Mouse (Mus musculus) liver, embryonic 15.5 days (tissue): ENCODE results near the gene 4933414I15Rik. TPM values are rescaled to one million over a fixed set of nuclear protein-coding genes. Genes with fewer than 3 reads are reported as not detected.
A peak's percentile ranks its signal among the peaks of the same experiment; 100 is the strongest.

ENCODE experiments used
- ATAC-seq: fragments of 200-750 bp; cut with Nextera tagmentation; 2 replicates; pipeline ENCODE4 v1.8.0; 2017; ENCODE audit warnings: moderate number of reproducible peaks, mild to moderate bottlenecking, moderate library complexity; ENCODE audit not compliant: insufficient read depth
- H3K27ac ChIP-seq: fragments of 300-500 bp; sonication (generic); replicated peaks from 2 replicates; pipeline ENCODE4 v1.5.1; 2015; ENCODE audit warnings: mild to moderate bottlenecking, inconsistent platforms
- H3K27me3 ChIP-seq: fragments of 300-500 bp; sonication (generic); 2 replicates; pipeline ENCODE4 v1.6.1; 2015; ENCODE audit warnings: mild to moderate bottlenecking, inconsistent platforms
- H3K36me3 ChIP-seq: fragments of 300-500 bp; sonication (generic); replicated peaks from 2 replicates; pipeline ENCODE4 v1.6.1; 2015; ENCODE audit warnings: moderate library complexity, mild to moderate bottlenecking, inconsistent platforms
- H3K4me1 ChIP-seq: fragments of 300-500 bp; sonication (generic); replicated peaks from 2 replicates; pipeline ENCODE4 v1.6.1; 2015; ENCODE audit warnings: inconsistent platforms
- H3K4me2 ChIP-seq: fragments of 300-500 bp; sonication (generic); 2 replicates; pipeline ENCODE4 v1.6.1; 2015; ENCODE audit warnings: moderate library complexity, mild to moderate bottlenecking, inconsistent platforms
- H3K4me3 ChIP-seq: fragments of 300-500 bp; sonication (generic); replicated peaks from 2 replicates; pipeline ENCODE4 v1.5.1; 2015; ENCODE audit warnings: mild to moderate bottlenecking, inconsistent platforms
- H3K9ac ChIP-seq: fragments of 300-500 bp; sonication (generic); 2 replicates; pipeline ENCODE4 v1.6.1; 2015; ENCODE audit warnings: moderate library complexity, mild to moderate bottlenecking, inconsistent platforms
- H3K9me3 ChIP-seq: fragments of 300-500 bp; sonication (generic); replicated peaks from 2 replicates; pipeline ENCODE4 v1.6.1; 2016; ENCODE audit warnings: inconsistent platforms
- WGBS: fragments of 180-500 bp; shearing (Covaris S2); methylation state at CpG from one replicate; pipeline ENCODE4 v1.1.7; 2015; ENCODE audit warnings: mixed read lengths; ENCODE audit not compliant: insufficient replicate concordance; 5-methylcytosine and 5-hydroxymethylcytosine counted together
- polyA plus RNA-seq: library from polyadenylated mRNA; unstranded; fragments of >200 nt; fragmentation: Nextera tagmentation; extraction: Ambion mirVana; gene quantifications from 2 replicates; pipeline ENCODE4 v1.2.1, GENCODE M21; 2015

The 4933414I15Rik gene
- not detected in 2 replicates for polyA plus RNA-seq

GRCm38 (mm10) chr11:50943506-50943905, at the start of gene 4933414I15Rik:
TSS of gene 4933414I15Rik (minus strand) at chr11:50943765.
- Histone ChIP-seq H3K9me3 (no peaks in the 10 kb centered on the region), H3K4me3 (no peak within 1 kb of the TSS), H3K9ac (no peak within 1 kb of the TSS), H3K36me3 (no peaks in the 10 kb centered on the region), H3K4me2 (no peak within 1 kb of the TSS), H3K27ac (no peak within 1 kb of the TSS), H3K27me3 (no peaks in the 10 kb centered on the region), H3K4me1 (no peaks in the 10 kb centered on the region)
- ATAC-seq = no peak
- WGBS = 65% methylated on average over 14 of the region's 14 CpGs

- Histone ChIP-seq H3K9me3 (no peaks in the 10 kb centered on the region), H3K4me3 (no peak within 1 kb of the TSS), H3K4me2 (no peak within 1 kb of the TSS), H3K36me3 (no peaks in the 10 kb centered on the region), H3K27me3 (no peaks in the 10 kb centered on the region), H3K4me1 (no peaks in the 10 kb centered on the region), H3K27ac (no peak within 1 kb of the TSS), H3K9ac (no peak within 1 kb of the TSS)
- WGBS = 42% methylated on average over 5 of the region's 5 CpGs
- no peak for ATAC-seq
Measured at GRCm38 (mm10) chr11:50981667-50982066, 38.1 kb upstream of the 4933414I15Rik start, which contains the start of gene Olfr1377. TSS of gene Olfr1377 (plus strand) at chr11:50981967.

- WGBS = 64% methylated on average over 4 of the region's 4 CpGs
- no peak overlapping the region for H3K9ac ChIP-seq
Measured at GRCm38 (mm10) chr11:50977216-50977615, 33.7 kb upstream of the 4933414I15Rik start.

GRCm38 (mm10) chr11:50966230-50966629, 22.7 kb upstream of the 4933414I15Rik start, which contains the start of gene Olfr1378:
TSS of gene Olfr1378 (plus strand) at chr11:50966530.
- Histone ChIP-seq H3K4me2 (no peak within 1 kb of the TSS), H3K4me3 (no peak within 1 kb of the TSS), H3K9me3 (no peaks in the 10 kb centered on the region), H3K36me3 (no peaks in the 10 kb centered on the region), H3K27me3 (no peaks in the 10 kb centered on the region), H3K9ac (no peak within 1 kb of the TSS), H3K27ac (no peak within 1 kb of the TSS), H3K4me1 (no peaks in the 10 kb centered on the region)
- 71% methylated on average over 11 of the region's 11 CpGs for WGBS
- no peak for ATAC-seq

More at GRCm38 (mm10) chr11:50977216-50977615, 33.7 kb upstream of the 4933414I15Rik start:
- no peak overlapping the region for H3K4me2 ChIP-seq
- no peaks in the 10 kb centered on the region for H3K9me3 ChIP-seq
- ATAC-seq = no peak
- H3K4me3 ChIP-seq = no peak overlapping the region
- H3K27me3 ChIP-seq = no peaks in the 10 kb centered on the region
- no peak overlapping the region for H3K27ac ChIP-seq
- no peaks in the 10 kb centered on the region for H3K36me3 ChIP-seq
- no peaks in the 10 kb centered on the region for H3K4me1 ChIP-seq

- H3K9me3 ChIP-seq = no peaks in the 10 kb centered on the region
- WGBS = 20% methylated on average over 2 of the region's 2 CpGs
- H3K36me3 ChIP-seq = no peaks in the 10 kb centered on the region
- ATAC-seq = no peak
- no peak overlapping the region for H3K9ac ChIP-seq
- H3K27me3 ChIP-seq = no peaks in the 10 kb centered on the region
- H3K4me2 ChIP-seq = no peak overlapping the region
- no peak overlapping the region for H3K4me3 ChIP-seq
- no peaks in the 10 kb centered on the region for H3K4me1 ChIP-seq
- H3K27ac ChIP-seq = no peak overlapping the region
Measured at GRCm38 (mm10) chr11:50964886-50965285, 21.3 kb upstream of the 4933414I15Rik start.

GRCm38 (mm10) chr11:50953665-50954064, 10.1 kb upstream of the 4933414I15Rik start, which contains the start of gene Prop1:
TSS of gene Prop1 (minus strand) at chr11:50953765.
- no peaks in the 10 kb centered on the region for H3K36me3 ChIP-seq
- H3K4me3 ChIP-seq = no peak within 1 kb of the TSS
- no peaks in the 10 kb centered on the region for H3K4me1 ChIP-seq
- no peak for ATAC-seq
- H3K27ac ChIP-seq = no peak within 1 kb of the TSS
- WGBS = 58% methylated on average over 5 of the region's 6 CpGs
- no peak within 1 kb of the TSS for H3K4me2 ChIP-seq
- no peaks in the 10 kb centered on the region for H3K9me3 ChIP-seq
- no peaks in the 10 kb centered on the region for H3K27me3 ChIP-seq
- no peak within 1 kb of the TSS for H3K9ac ChIP-seq

GRCm38 (mm10) chr11:50952290-50952689, 8.7 kb upstream of the 4933414I15Rik start:
- no peak for ATAC-seq

GRCm38 (mm10) chr11:50942386-50942785, 1.2 kb downstream of the 4933414I15Rik start:
- H3K4me1 ChIP-seq = no peaks in the 10 kb centered on the region
- no peaks in the 10 kb centered on the region for H3K36me3 ChIP-seq
- no peaks in the 10 kb centered on the region for H3K9me3 ChIP-seq
- no peak for ATAC-seq
- H3K27ac ChIP-seq = no peak overlapping the region
- no peak overlapping the region for H3K4me2 ChIP-seq
- 51% methylated on average over 12 of the region's 12 CpGs for WGBS
- no peaks in the 10 kb centered on the region for H3K27me3 ChIP-seq
- H3K4me3 ChIP-seq = no peak overlapping the region
- H3K9ac ChIP-seq = no peak overlapping the region

More at GRCm38 (mm10) chr11:50952290-50952689, 8.7 kb upstream of the 4933414I15Rik start:
- H3K27ac ChIP-seq = no peak overlapping the region
- no peaks in the 10 kb centered on the region for H3K4me1 ChIP-seq
- no peaks in the 10 kb centered on the region for H3K36me3 ChIP-seq
- H3K9ac ChIP-seq = no peak overlapping the region
- no peaks in the 10 kb centered on the region for H3K27me3 ChIP-seq
- H3K4me2 ChIP-seq = no peak overlapping the region
- no peak overlapping the region for H3K4me3 ChIP-seq
- 60% methylated on average over 14 of the region's 14 CpGs for WGBS
- no peaks in the 10 kb centered on the region for H3K9me3 ChIP-seq

GRCm38 (mm10) chr11:50939621-50940366, 3.8 kb downstream of the 4933414I15Rik start:
- no peaks in the 10 kb centered on the region for H3K36me3 ChIP-seq
- H3K9me3 ChIP-seq = no peaks in the 10 kb centered on the region
- H3K4me3 ChIP-seq = no peak overlapping the region
- H3K27me3 ChIP-seq = no peaks in the 10 kb centered on the region
- H3K4me2 ChIP-seq = no peak overlapping the region
- H3K9ac ChIP-seq = no peak overlapping the region
- no peak for ATAC-seq
- 28% methylated on average over 14 of the region's 14 CpGs for WGBS
- no peak overlapping the region for H3K27ac ChIP-seq
- H3K4me1 ChIP-seq = no peaks in the 10 kb centered on the region

- Histone ChIP-seq H3K9ac (no peak overlapping the region), H3K27me3 (no peaks in the 10 kb centered on the region), H3K9me3 (no peaks in the 10 kb centered on the region), H3K4me2 (no peak overlapping the region), H3K36me3 (no peaks in the 10 kb centered on the region), H3K27ac (no peak overlapping the region), H3K4me3 (no peak overlapping the region), H3K4me1 (no peaks in the 10 kb centered on the region)
- ATAC-seq = no peak
- 49% methylated on average over 8 of the region's 8 CpGs for WGBS
Measured at GRCm38 (mm10) chr11:50938435-50938834, 5.1 kb downstream of the 4933414I15Rik start.

- Histone ChIP-seq H3K27me3 (peaks cover 26% of the 10 kb centered on the region), H3K9ac (no peak overlapping the region), H3K27ac (no peak overlapping the region), H3K4me2 (peak overlapping the region; percentile 78), H3K4me1 (0 out of 2 replicates have a peak, but pooled peaks cover 3% of the 10 kb centered on the region), H3K9me3 (no peaks in the 10 kb centered on the region), H3K4me3 (no peak overlapping the region), H3K36me3 (no peaks in the 10 kb centered on the region)
- ATAC-seq = no peak
- WGBS = 25% methylated on average over 1 of the region's 1 CpGs
Measured at GRCm38 (mm10) chr11:50932040-50932439, 11.5 kb downstream of the 4933414I15Rik start.
